Mouse (Mus musculus) G1E (cell line): ENCODE data around the gene Specc1.

Source experiments
- CTCF ChIP-seq: IDR thresholded peaks from 2 replicates; pipeline ENCODE4 v1.5.1; 2012; ENCODE audit warnings: low read depth, low read length, inconsistent platforms, mixed read lengths
- GATA1 ChIP-seq: IDR thresholded peaks from 2 replicates; pipeline ENCODE4 v1.6.1; 2012; ENCODE audit warnings: borderline replicate concordance, low read length, inconsistent platforms, mixed read lengths
- GATA2 ChIP-seq: IDR thresholded peaks from 2 replicates; pipeline ENCODE4 v1.6.1; 2012; ENCODE audit warnings: low read depth, low read length, inconsistent platforms, borderline replicate concordance
- TAL1 ChIP-seq: conservative IDR thresholded peaks from 2 replicates; pipeline ENCODE4 v1.6.1; 2012; ENCODE audit warnings: low read depth, low read length, inconsistent platforms, mixed read lengths

DNA sequence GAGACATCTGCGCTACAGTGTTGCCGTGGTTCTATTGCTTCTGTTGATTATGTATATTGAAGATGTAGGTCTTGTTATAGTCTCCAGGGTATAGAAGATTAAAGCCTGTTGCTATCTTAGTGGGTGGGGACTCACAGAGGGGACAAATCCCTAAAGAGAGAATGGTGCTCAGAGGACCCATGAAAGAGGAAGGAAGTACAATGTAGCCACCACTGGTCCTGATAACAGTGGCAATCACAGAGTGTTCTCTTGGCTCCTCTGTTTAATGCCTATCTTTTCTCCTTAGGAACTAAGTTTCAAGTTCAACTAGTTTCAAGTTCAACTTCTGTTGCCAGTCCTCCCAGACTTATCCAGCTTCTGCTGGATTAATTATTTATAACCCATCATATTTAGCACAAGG, 13.7 kb upstream of the Specc1 start:
- TF ChIP-seq CTCF (no peak), TAL1 (no peak), GATA1 (no peak), GATA2 (no peak)
